In the genomic region with DNA sequence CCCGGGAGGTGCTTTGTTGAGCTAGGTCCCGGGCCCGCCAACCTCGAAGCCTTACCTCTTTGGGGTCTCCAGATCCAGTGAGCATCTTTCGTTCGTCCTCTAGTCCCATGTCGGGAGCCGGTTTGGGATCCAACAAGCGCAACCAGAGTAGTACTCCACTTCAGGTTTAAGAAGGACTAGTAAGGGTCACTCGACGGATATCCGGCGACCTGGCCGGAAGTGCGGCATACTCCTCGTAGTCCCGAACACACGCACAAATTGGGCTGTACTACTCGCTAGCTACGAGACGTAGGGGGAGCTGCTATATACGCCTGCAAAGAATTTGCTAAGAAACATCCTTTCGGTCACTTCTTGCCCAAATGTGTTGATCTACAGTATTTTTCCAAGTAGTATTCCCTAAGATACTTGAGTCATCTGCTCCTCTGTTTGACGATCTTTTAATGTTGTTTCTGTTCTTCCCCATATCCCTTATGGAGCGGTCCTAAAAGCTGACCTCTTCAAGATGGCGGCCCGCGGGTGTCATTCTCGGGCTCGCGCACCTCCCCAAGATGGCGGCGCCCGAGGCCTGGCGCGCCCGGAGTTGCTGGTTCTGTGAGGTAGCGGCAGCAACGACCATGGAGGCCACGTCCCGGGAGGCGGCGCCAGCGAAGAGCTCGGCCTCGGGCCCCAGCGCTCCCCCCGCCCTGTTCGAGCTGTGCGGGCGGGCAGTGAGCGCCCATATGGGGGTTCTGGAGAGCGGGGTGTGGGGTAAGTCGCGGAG, we compare ENCODE assay signal across 7 mouse cellular contexts. TPM values are rescaled to one million over a fixed set of nuclear protein-coding genes. Genes with fewer than 3 reads are reported as not detected.
A peak's percentile ranks its signal among the peaks of the same experiment; 100 is the strongest.
DNase-seq lines count a peak whose midpoint lies in the region; ATAC-seq lines count a peak whose summit lies in the region.

TSS of gene Uqcrh (minus strand) at position 211 of the 760 bp plus-strand sequence.
TSS of gene Lrrc41 (plus strand) at position 409 of the 760 bp plus-strand sequence.

- peaks cover 17% of the 10 kb centered on the region for H3K4me1 ChIP-seq in intestine, embryonic 15.5 days (replicated peaks)
- H3K4me1 ChIP-seq in midbrain, embryonic 10.5 days = peaks cover 37% of the 10 kb centered on the region

- H3K27ac ChIP-seq in intestine, embryonic 15.5 days = peak within 1 kb of the TSS; percentile 98
- peak within 1 kb of the TSS; percentile 99 for H3K27ac ChIP-seq in midbrain, embryonic 10.5 days (replicated peaks)

- no peaks in the 10 kb centered on the region for H3K9me3 ChIP-seq in intestine, embryonic 15.5 days
- no peaks in the 10 kb centered on the region for H3K9me3 ChIP-seq in midbrain, embryonic 10.5 days (replicated peaks)

- DNase-seq in adrenal gland, adult 2 months = peak; percentile 95
- peak; percentile 96 for DNase-seq in embryo, embryonic 11.5 days (ENCODE audit: low read depth, low spot score)
- DNase-seq in gastrocnemius, postnatal 36 days = peak; percentile 93 to 96
- DNase-seq in left cerebral cortex, postnatal 25 days (ENCODE audit: low spot score in 2 of 2) = peak; percentile 98
- DNase-seq in midbrain, embryonic 10.5 days (ENCODE audit: low spot score) = peak; percentile 95
- DNase-seq in right cerebral cortex, postnatal 4 days = peak; percentile 95

- WGBS in intestine, embryonic 15.5 days = under 1% methylated on average over 55 of the region's 55 CpGs
- WGBS in midbrain, embryonic 10.5 days = under 1% methylated on average over 55 of the region's 55 CpGs

- peak; percentile 94 for ATAC-seq in intestine, embryonic 15.5 days

- H3K36me3 ChIP-seq in intestine, embryonic 15.5 days = no peaks in the 10 kb centered on the region; the same call in 1 of the 2 replicates
- H3K36me3 ChIP-seq in midbrain, embryonic 10.5 days = peaks cover 23% of the 10 kb centered on the region

- intact Hi-C loops in gastrocnemius, postnatal 36 days (cut with DNase I) = no loop called here
- intact Hi-C loops in left cerebral cortex, postnatal 25 days (cut with DNase I) = no loop called here

- peak within 1 kb of the TSS; percentile 99 for H3K9ac ChIP-seq in intestine, embryonic 15.5 days

- no peaks in the 10 kb centered on the region for H3K27me3 ChIP-seq in intestine, embryonic 15.5 days (replicated peaks)
- no peaks in the 10 kb centered on the region for H3K27me3 ChIP-seq in midbrain, embryonic 10.5 days (ENCODE audit: low read depth, poor library complexity, severe bottlenecking)

- peak within 1 kb of the TSS; percentile 99 for H3K4me3 ChIP-seq in intestine, embryonic 15.5 days (replicated peaks)
- peak within 1 kb of the TSS; percentile 99 for H3K4me3 ChIP-seq in midbrain, embryonic 10.5 days

- H3K4me2 ChIP-seq in intestine, embryonic 15.5 days (replicated peaks) = peak within 1 kb of the TSS; percentile 87

RNA-seq across cellular contexts. Expression of gene Uqcrh, which starts in this region (rescaled TPM):
- 100 to 1,000 TPM; 439 to 769 TPM for total RNA-seq in adrenal gland, adult 2 months (2021)
- polyA plus RNA-seq in adrenal gland, adult 2 months (2012; rRNA removed) = 33.6 and 37.9 TPM in 2 replicates
- total RNA-seq in gastrocnemius, postnatal 36 days (2021) = 100 to 1,000 TPM; 843 to 875 TPM
- 636 and 732 TPM in 2 replicates for polyA plus RNA-seq in intestine, embryonic 15.5 days (2015; fragmentation: Nextera tagmentation; extraction: Ambion mirVana)
- 100 to 1,000 TPM; 444 to 446 TPM for total RNA-seq in left cerebral cortex, postnatal 25 days (2021)
- polyA plus RNA-seq in midbrain, embryonic 10.5 days (2016; fragmentation: Nextera tagmentation; extraction: Ambion mirVana) = 444 and 449 TPM in 2 replicates

RNA-seq across cellular contexts. Expression of gene Lrrc41, which starts in this region (rescaled TPM):
- total RNA-seq in adrenal gland, adult 2 months (2021) = 10 to 100 TPM; 63.3 to 71.4 TPM
- 119 and 160 TPM in 2 replicates for polyA plus RNA-seq in adrenal gland, adult 2 months (2012; rRNA removed)
- 10 to 100 TPM; 17.3 to 19.3 TPM for total RNA-seq in gastrocnemius, postnatal 36 days (2021)
- 70.9 and 71.6 TPM in 2 replicates for polyA plus RNA-seq in intestine, embryonic 15.5 days (2015; fragmentation: Nextera tagmentation; extraction: Ambion mirVana)
- 10 to 100 TPM; 45.3 to 47.7 TPM for total RNA-seq in left cerebral cortex, postnatal 25 days (2021)
- polyA plus RNA-seq in midbrain, embryonic 10.5 days (2016; fragmentation: Nextera tagmentation; extraction: Ambion mirVana) = 67.9 and 73.8 TPM in 2 replicates

Comparison
In these comparisons a context has a peak if more than half of its experiments do, and no peak if none do; other contexts are left out.
1. Peak in every context shown above with its lines: DNase-seq, ATAC-seq, H3K4me3 ChIP-seq and H3K27ac ChIP-seq.
2. RNA of gene Uqcrh (polyA plus RNA-seq): 636 to 732 TPM in intestine, embryonic 15.5 days and 444 to 449 TPM in midbrain, embryonic 10.5 days; 33.6 to 37.9 TPM in adrenal gland, adult 2 months; every median in the first group is over 10 times any median in the second.